Mouse (Mus musculus) C2C12 (cell line): Measurements from ENCODE around the gene Cuedc2. TPM values are rescaled to one million over a fixed set of nuclear protein-coding genes. Genes with fewer than 3 reads are reported as not detected.

Experiments
- H3K27me3 ChIP-seq: one replicate; pipeline ENCODE4 v1.6.1; 2011; ENCODE audit not compliant: control insufficient read depth, insufficient read depth, insufficient read length
- H3K36me3 ChIP-seq: one replicate; pipeline ENCODE4 v1.6.1; 2011; ENCODE audit not compliant: control insufficient read depth, insufficient read depth
- H3K4me3 ChIP-seq: one replicate; pipeline ENCODE4 v1.5.1; 2011; ENCODE audit warnings: mild to moderate bottlenecking, control low read depth; ENCODE audit not compliant: poor library complexity, insufficient read depth, severe bottlenecking
- H3K79me2 ChIP-seq: one replicate; pipeline ENCODE4 v1.6.1; 2011; ENCODE audit not compliant: control insufficient read depth, insufficient read depth
- H3K79me3 ChIP-seq: one replicate; pipeline ENCODE4 v1.6.1; 2011; ENCODE audit warnings: low read depth, control low read depth
- H3ac ChIP-seq: one replicate; pipeline ENCODE3; 2011; ENCODE audit warnings: low read depth; ENCODE audit not compliant: control insufficient read depth, insufficient read length
- CEBPB ChIP-seq: IDR thresholded peaks from one replicate; pipeline ENCODE4 v1.6.1; 2011; ENCODE audit warnings: low read depth, mild to moderate bottlenecking, control low read depth, moderate library complexity
- CTCF ChIP-seq: IDR thresholded peaks from one replicate; pipeline ENCODE4 v1.5.1; 2011; ENCODE audit not compliant: control insufficient read depth, insufficient read depth, insufficient read length
- FOSL1 ChIP-seq: IDR thresholded peaks from one replicate; pipeline ENCODE4 v1.8.0; 2011; ENCODE audit warnings: mild to moderate bottlenecking, low read length; ENCODE audit not compliant: poor library complexity, insufficient read depth, severe bottlenecking
- MAX ChIP-seq: IDR thresholded peaks from one replicate; pipeline ENCODE4 v1.6.1; 2011; ENCODE audit warnings: mild to moderate bottlenecking, control low read depth
- MYOD1 ChIP-seq: IDR thresholded peaks from one replicate; pipeline ENCODE4 v1.6.1; 2011; ENCODE audit warnings: low read depth; ENCODE audit not compliant: control insufficient read depth, insufficient read length
- MYOG ChIP-seq: IDR thresholded peaks from one replicate; pipeline ENCODE4 v1.6.1; 2011; ENCODE audit not compliant: control insufficient read depth, insufficient read length; ENCODE audit errors: extremely low read depth
- USF1 ChIP-seq: IDR thresholded peaks from one replicate; pipeline ENCODE4 v1.6.1; 2011; ENCODE audit warnings: low read depth, mild to moderate bottlenecking, control low read depth, moderate library complexity
- polyA plus RNA-seq: library from polyadenylated mRNA; unstranded; fragments of >200 nt; fragmentation: generic; extraction: Trizol; gene quantifications from one replicate; pipeline ENCODE4 v1.2.1, GENCODE M21; 2012; ENCODE audit warnings: missing spikeins

The Cuedc2 gene
- polyA plus RNA-seq, 1 experiment: 161 TPM

DNA sequence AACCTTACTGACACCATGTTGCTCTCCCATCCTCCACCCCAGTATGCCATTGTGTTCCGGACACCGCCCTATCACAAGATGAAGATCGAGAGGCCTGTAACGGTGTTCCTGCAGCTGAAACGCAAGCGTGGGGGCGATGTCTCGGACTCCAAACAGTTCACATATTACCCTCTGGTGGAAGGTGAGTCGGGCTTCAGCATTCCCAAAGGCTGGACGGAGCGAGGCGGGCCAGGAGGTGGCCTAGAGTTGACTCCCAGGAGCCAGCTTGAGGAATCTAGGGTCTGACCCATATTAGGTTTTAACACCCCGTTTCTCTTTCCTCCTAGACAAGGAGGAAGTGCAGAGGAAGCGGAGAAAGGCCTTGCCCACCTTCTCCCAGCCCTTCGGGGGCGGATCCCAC lies 30.2 kb downstream of the Cuedc2 start:
- Histone ChIP-seq H3K36me3 (peaks cover 41% of the 10 kb centered on the region), H3K27me3 (no peaks in the 10 kb centered on the region), H3ac (no peak overlapping the region), H3K79me2 (peaks cover 17% of the 10 kb centered on the region), H3K4me3 (no peak overlapping the region), H3K79me3 (no peaks in the 10 kb centered on the region)
- TF ChIP-seq CEBPB: no peak
- TF ChIP-seq FOSL1: no peak
- no peak for TF ChIP-seq MYOD1
- no peak for TF ChIP-seq MYOG
- TF ChIP-seq MAX: no peak
- no peak for TF ChIP-seq CTCF
- no peak for TF ChIP-seq USF1

DNA sequence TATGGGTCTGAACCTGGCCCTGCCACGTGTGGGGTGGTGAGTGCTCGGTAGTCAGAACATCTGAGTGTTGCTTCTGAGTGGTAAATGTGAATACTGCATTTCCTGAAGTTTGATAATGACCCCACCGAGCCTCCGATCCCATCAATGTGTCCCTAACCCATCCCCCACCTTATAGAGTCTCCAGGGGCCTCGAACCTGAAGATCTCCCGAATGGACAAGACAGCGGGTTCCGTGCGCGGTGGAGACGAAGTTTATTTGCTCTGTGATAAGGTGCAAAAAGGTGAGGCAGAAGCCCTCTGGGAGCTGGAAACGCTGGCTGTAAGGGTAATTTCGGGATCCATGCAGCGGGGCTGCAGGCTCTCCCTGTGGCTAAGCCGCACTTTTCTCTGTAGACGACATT lies 30.7 kb downstream of the Cuedc2 start:
- no peak overlapping the region for H3ac ChIP-seq
- peaks cover 17% of the 10 kb centered on the region for H3K79me2 ChIP-seq
- no peaks in the 10 kb centered on the region for H3K27me3 ChIP-seq
- no peak overlapping the region for H3K4me3 ChIP-seq
- H3K79me3 ChIP-seq: no peaks in the 10 kb centered on the region
- H3K36me3 ChIP-seq: peaks cover 41% of the 10 kb centered on the region
- TF ChIP-seq MYOG (no peak), CTCF (no peak), MYOD1 (no peak), FOSL1 (no peak), MAX (no peak), USF1 (no peak), CEBPB (no peak)

DNA sequence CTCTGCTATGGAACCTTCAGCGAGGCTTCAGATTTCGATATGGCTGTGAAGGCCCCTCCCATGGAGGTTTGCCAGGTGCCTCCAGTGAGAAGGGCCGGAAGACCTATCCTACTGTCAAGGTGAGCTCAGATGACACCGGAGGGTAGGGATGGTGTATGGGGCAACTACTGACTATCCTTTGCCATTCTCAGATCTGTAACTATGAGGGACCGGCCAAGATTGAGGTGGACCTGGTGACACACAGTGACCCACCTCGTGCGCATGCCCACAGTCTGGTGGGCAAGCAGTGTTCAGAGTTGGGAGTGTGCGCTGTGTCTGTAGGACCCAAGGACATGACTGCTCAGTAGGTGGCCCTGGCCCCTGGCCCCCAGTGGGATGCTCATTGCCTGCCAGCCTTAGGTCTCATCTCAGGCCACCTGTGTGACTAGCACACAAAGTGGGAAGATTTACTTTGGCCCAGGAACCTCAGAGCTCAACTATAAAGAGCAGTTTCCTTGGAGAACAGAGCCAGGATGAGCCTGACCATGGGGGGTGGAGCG lies 31.7 kb downstream of the Cuedc2 start:
- peaks cover 17% of the 10 kb centered on the region for H3K79me2 ChIP-seq
- TF ChIP-seq MYOG (no peak), USF1 (no peak), FOSL1 (no peak), MYOD1 (no peak), CTCF (no peak), CEBPB (no peak), MAX (no peak)
- H3K4me3 ChIP-seq: no peak overlapping the region
- peaks cover 41% of the 10 kb centered on the region for H3K36me3 ChIP-seq
- H3K79me3 ChIP-seq: no peaks in the 10 kb centered on the region
- no peaks in the 10 kb centered on the region for H3K27me3 ChIP-seq
- H3ac ChIP-seq: no peak overlapping the region

DNA sequence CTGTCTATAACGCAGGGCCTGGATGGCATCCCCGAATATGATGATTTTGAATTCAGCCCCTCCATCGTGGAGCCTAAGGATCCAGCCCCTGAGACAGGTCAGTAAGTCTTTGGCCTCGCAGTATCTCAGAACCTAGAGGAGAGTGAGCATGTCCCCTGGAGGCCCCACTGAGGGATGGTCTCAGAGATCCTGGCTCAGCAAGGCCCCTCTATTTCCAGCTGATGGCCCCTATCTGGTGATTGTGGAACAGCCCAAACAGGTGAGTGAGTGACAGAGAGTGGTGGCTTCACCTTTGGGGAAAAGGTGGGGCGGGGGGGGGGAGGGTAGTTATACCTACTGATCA lies 32.3 kb downstream of the Cuedc2 start:
- Histone ChIP-seq H3K79me2 (peaks cover 17% of the 10 kb centered on the region), H3K79me3 (no peaks in the 10 kb centered on the region), H3K27me3 (no peaks in the 10 kb centered on the region), H3K4me3 (peak overlapping the region; percentile 84), H3ac (peak overlapping the region; percentile 28), H3K36me3 (peaks cover 36% of the 10 kb centered on the region)
- no peak for TF ChIP-seq USF1
- no peak for TF ChIP-seq CEBPB
- no peak for TF ChIP-seq CTCF
- TF ChIP-seq MAX: no peak
- TF ChIP-seq MYOD1: no peak
- TF ChIP-seq MYOG: no peak
- TF ChIP-seq FOSL1: no peak

DNA sequence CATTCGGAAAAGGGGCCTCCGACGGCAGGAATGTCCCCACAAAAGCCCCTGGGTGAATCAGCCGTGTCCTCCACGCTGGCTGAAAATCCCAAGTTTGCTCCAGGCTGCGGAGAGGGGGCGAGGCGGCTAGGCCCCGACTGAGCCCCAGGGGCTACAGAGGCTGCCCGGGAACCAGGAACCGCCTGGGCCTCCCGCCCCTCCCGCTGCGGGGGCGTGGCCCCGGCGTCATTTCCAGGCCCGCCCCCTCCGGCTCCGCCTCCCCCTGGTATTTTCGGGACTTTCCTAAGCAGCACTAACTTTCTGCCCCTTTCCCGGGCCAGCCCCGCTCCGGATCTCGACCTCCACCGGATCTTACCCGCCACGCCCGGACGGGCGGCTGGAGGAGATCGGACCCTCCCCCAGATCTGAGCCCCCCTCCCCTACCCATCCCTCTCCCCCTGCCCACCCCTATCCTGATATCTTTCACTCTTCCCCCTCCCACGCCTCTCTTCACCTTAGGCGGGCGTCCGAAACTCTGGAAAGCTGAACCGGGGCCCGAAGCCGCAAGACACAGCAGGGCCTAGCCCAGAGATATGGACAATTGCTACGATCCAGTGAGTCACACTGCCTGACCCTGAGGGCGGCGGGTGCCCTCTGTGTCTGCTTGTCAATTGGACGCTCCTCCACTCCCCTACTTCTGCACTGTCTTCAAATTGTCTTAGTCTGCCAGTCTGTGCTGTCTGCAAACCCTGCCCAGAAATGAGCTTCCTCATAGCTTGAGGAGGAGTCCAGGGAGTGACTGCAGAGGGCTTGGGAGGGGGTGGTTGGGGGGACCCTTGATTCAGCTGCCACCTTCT lies 32.9 kb downstream of the Cuedc2 start:
- H3ac ChIP-seq: peak overlapping the region; percentile 64
- H3K79me3 ChIP-seq: no peaks in the 10 kb centered on the region
- no peaks in the 10 kb centered on the region for H3K27me3 ChIP-seq
- H3K36me3 ChIP-seq: peaks cover 31% of the 10 kb centered on the region
- peak overlapping the region; percentile 84 for H3K4me3 ChIP-seq
- no peak for TF ChIP-seq MYOD1
- no peak for TF ChIP-seq CEBPB
- TF ChIP-seq CTCF: no peak
- TF ChIP-seq MYOG: no peak
- TF ChIP-seq MAX: no peak
- TF ChIP-seq USF1: no peak
- TF ChIP-seq FOSL1: no peak
- H3K79me2 ChIP-seq: peaks cover 17% of the 10 kb centered on the region
